Mouse (Mus musculus): Measurements from ENCODE around the gene Bmp6.

DNA sequence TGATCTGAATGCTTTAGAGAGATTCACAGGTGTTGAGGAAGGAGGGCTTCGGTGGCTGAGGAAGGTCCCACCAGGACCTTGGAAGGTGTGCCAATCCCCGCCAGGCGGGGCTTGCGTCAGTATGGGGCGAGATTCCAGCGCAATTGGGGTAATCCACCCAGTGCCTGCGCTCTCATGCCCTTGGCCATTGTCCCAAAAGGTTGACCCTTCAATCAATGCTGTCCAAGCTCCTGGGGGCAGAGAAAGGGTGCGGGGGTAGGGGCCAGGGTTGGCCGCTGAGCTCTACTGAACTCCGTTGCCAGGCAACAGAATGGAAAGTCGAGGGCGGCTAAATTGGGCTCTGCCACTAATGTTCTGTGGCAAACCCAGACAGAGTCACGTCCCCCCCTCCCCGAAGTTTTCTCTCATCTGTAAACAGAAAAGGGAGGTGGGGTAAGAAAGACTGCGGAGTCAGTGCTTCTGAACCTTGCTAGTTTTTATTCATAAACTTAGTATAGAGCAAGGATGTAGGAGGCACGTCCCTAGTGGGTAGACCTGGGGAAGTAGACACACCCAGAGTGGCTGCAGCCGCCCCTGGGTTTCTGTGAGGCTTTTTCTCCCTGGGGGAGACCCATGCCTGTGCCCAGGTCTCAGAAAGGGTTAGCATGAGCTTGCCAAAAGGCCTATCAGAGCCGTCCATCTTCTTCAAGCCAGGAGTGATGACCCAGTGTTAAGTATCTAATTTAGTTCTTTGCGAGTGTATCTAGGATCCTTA, 2.3 kb downstream of the Bmp6 start:
- TF ChIP-seq POLR2A (IDR thresholded peaks at IDR 0.05; ENCODE audit: borderline replicate concordance, extremely low read depth, low read depth, low read length), result no peak
- no peak for TF ChIP-seq CTCF (IDR thresholded peaks at IDR 0.05; ENCODE audit: insufficient read depth, low read length)
